Mouse (Mus musculus) kidney, adult 2 months (tissue): Measurements from ENCODE around the gene Igsf9.

Experiments used
- CTCF ChIP-seq: fragments of 200-500 bp; conservative IDR thresholded peaks from 2 replicates; pipeline ENCODE4 v1.5.1; 2011; ENCODE audit warnings: low read depth, mild to moderate bottlenecking, control low read depth, low read length, moderate library complexity, mixed read lengths; ENCODE audit not compliant: insufficient read depth, insufficient read length
- POLR2A ChIP-seq: fragments of 200-500 bp; IDR thresholded peaks from one replicate; pipeline ENCODE4 v1.6.1; 2011; ENCODE audit warnings: low read depth, low read length, control low read depth

DNA sequence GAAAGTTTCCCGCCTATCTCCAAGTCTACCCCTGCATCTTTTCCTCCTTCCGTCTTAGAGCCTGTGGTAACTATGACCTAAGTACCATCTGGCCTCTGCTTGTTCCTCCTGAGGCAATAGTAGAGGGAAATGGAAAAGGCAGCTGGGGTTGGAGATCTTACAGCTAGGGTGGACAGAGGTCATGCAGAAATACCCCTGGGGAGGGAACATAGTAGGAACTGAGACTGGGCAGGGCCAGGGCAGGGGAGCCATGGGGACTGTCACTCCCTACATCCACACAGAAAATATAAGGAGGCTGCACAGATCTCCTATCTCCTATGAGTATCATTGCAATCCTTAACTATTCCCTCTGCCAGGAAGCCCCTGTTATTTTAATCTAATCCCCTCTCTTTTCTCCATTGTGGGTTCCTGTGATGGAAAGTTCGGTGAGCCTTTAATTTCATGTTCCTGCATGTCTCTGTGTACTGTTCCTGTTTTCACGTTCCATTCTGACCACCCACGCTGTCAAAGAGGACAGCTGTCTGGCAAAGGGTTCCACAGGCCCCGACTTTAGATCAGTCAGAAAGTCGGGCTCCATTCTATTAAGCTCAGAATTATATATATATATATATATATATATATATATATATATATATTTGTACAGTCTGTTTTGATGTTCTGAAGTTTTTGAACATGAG lies 25.4 kb upstream of the Igsf9 start:
- no peak for TF ChIP-seq CTCF
- TF ChIP-seq POLR2A, result no peak
